In the genomic region with DNA sequence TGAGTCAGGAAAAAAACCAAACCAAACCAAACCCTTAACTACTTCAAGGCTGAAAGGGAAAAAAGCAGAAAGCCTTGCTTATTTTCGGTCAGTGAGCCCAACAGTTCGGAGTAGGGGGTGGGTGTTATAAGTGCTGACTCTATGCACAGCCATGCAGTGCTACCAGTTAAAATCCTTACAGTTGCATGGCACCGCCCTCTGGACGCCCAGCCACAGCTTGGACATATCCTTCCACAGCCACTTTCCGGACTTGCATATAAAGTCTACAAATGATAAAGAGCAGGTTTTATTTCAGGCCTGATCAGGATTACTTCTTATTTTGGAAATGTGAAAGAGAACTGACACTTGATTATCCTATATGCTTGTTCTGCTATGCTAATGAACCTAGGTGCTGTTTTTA, we compare ENCODE assay signal across 21 mouse cellular contexts. TPM values are rescaled to one million over a fixed set of nuclear protein-coding genes. Genes with fewer than 3 reads are reported as not detected.
A peak's percentile ranks its signal among the peaks of the same experiment; 100 is the strongest.
DNase-seq lines count a peak whose midpoint lies in the region; ATAC-seq and TF ChIP-seq lines count a peak whose summit lies in the region.
"Had no signal": no experiment of that assay in that cellular context is flagged by ENCODE, and none has a peak within 500 bp of the region (broad histone marks: within the 10 kb centered on the region; RNA-seq: fewer than 3 reads in every experiment).

No protein-coding gene starts in this region.

- WGBS in lung, embryonic 14.5 days: 88% methylated on average over 5 of the region's 5 CpGs

- TF ChIP-seq CTCF in lung, embryonic 14.5 days (IDR thresholded peaks at IDR 0.05; ENCODE audit: low read depth): no peak

- H3K27ac ChIP-seq in lung, embryonic 14.5 days (ENCODE audit: low read depth): no peak overlapping the region
- H3K27ac ChIP-seq: embryonic facial prominence, embryonic 13.5 days; embryonic facial prominence, embryonic 15.5 days; forebrain, embryonic 10.5 days; forebrain, embryonic 12.5 days had no signal

- DNase-seq in lung, embryonic 14.5 days: peak; percentile 36
- no peak for DNase-seq in lung, postnatal 36 days
- DNase-seq in lung, postnatal 10 days: peak; percentile 69
- DNase-seq in lung, postnatal 25 days (ENCODE audit: low spot score): no peak
- DNase-seq: adrenal gland, adult 2 months; adrenal gland, postnatal 10 days; adrenal gland, postnatal 25 days; cerebellum, adult 11 months; cerebellum, adult 18-20 months; cerebellum, adult 8-10 months; cerebellum, adult 9-11 months; cerebellum, postnatal 14 days; cerebellum, postnatal 36 days; embryo, embryonic 11 days had no signal

- peaks cover 10% of the 10 kb centered on the region for H3K4me1 ChIP-seq in lung, embryonic 14.5 days (ENCODE audit: insufficient read depth)

- no peak overlapping the region for H3K4me3 ChIP-seq in lung, embryonic 14.5 days (ENCODE audit: low read depth, low read length)
- H3K4me3 ChIP-seq: embryonic facial prominence, embryonic 13.5 days; embryonic facial prominence, embryonic 15.5 days; erythroblast, embryonic 14.5 days; forebrain, embryonic 10.5 days; forebrain, embryonic 12.5 days had no signal

- no peak for ATAC-seq in lung, embryonic 14.5 days (ENCODE audit: insufficient read depth)
- ATAC-seq: forebrain, embryonic 14.5 days; forebrain, embryonic 16.5 days had no signal

- peaks cover 73% of the 10 kb centered on the region for H3K36me3 ChIP-seq in lung, embryonic 14.5 days (ENCODE audit: insufficient read depth)

- no peaks in the 10 kb centered on the region for H3K9me3 ChIP-seq in lung, embryonic 14.5 days (ENCODE audit: low read depth, low read length)
- H3K9me3 ChIP-seq: embryonic facial prominence, embryonic 13.5 days; embryonic facial prominence, embryonic 15.5 days; forebrain, embryonic 10.5 days; forebrain, embryonic 12.5 days had no signal

- no peak overlapping the region for H3K4me2 ChIP-seq in lung, embryonic 14.5 days
- H3K4me2 ChIP-seq: embryonic facial prominence, embryonic 13.5 days; embryonic facial prominence, embryonic 15.5 days; forebrain, embryonic 12.5 days had no signal

- H3K9ac ChIP-seq in lung, embryonic 14.5 days: no peak overlapping the region
- H3K9ac ChIP-seq: embryonic facial prominence, embryonic 13.5 days; embryonic facial prominence, embryonic 15.5 days; forebrain, embryonic 12.5 days had no signal

- H3K27me3 ChIP-seq in lung, embryonic 14.5 days (ENCODE audit: insufficient read depth, low read length): no peaks in the 10 kb centered on the region
- H3K27me3 ChIP-seq: embryonic facial prominence, embryonic 13.5 days; embryonic facial prominence, embryonic 15.5 days; forebrain, embryonic 12.5 days had no signal

RNA-seq across cellular contexts. Expression of a gene that starts 4.1 kb away (rescaled TPM):
- 103 and 109 TPM in 2 replicates for polyA plus RNA-seq in lung, embryonic 14.5 days (2014; fragmentation: Nextera tagmentation; extraction: Ambion mirVana)

RNA-seq across cellular contexts. Expression of a gene that starts 9.0 kb away (rescaled TPM):
- 28.0 and 33.9 TPM in 2 replicates for polyA plus RNA-seq in lung, embryonic 14.5 days (2014; fragmentation: Nextera tagmentation; extraction: Ambion mirVana)

RNA-seq across cellular contexts. Expression of a gene that starts 9.0 kb away (rescaled TPM):
- polyA plus RNA-seq in lung, embryonic 14.5 days (2014; fragmentation: Nextera tagmentation; extraction: Ambion mirVana): 27.3 and 32.2 TPM in 2 replicates

RNA-seq across cellular contexts. Expression of a gene that starts 14.4 kb away (rescaled TPM):
- 68.0 and 74.7 TPM in 2 replicates for polyA plus RNA-seq in lung, embryonic 14.5 days (2014; fragmentation: Nextera tagmentation; extraction: Ambion mirVana)

RNA-seq across cellular contexts. Expression of a gene that starts 21.4 kb away (rescaled TPM):
- polyA plus RNA-seq in lung, embryonic 14.5 days (2014; fragmentation: Nextera tagmentation; extraction: Ambion mirVana): 1.2 and 1.6 TPM in 2 replicates
- polyA plus RNA-seq: adrenal gland, adult 2 months; erythroblast, embryonic 14.5 days; forebrain, embryonic 10.5 days; forebrain, embryonic 14.5 days; forebrain, embryonic 16.5 days had no signal

Comparison
In these comparisons a context has a peak if more than half of its experiments do, and no peak if none do; other contexts are left out.
1. DNase-seq: peak in lung, embryonic 14.5 days (single experiment) and lung, postnatal 10 days (single experiment); none in lung, postnatal 36 days (single experiment) and lung, postnatal 25 days (single experiment).